Mouse (Mus musculus): ENCODE measurements around the gene Ndufb5.

DNA sequence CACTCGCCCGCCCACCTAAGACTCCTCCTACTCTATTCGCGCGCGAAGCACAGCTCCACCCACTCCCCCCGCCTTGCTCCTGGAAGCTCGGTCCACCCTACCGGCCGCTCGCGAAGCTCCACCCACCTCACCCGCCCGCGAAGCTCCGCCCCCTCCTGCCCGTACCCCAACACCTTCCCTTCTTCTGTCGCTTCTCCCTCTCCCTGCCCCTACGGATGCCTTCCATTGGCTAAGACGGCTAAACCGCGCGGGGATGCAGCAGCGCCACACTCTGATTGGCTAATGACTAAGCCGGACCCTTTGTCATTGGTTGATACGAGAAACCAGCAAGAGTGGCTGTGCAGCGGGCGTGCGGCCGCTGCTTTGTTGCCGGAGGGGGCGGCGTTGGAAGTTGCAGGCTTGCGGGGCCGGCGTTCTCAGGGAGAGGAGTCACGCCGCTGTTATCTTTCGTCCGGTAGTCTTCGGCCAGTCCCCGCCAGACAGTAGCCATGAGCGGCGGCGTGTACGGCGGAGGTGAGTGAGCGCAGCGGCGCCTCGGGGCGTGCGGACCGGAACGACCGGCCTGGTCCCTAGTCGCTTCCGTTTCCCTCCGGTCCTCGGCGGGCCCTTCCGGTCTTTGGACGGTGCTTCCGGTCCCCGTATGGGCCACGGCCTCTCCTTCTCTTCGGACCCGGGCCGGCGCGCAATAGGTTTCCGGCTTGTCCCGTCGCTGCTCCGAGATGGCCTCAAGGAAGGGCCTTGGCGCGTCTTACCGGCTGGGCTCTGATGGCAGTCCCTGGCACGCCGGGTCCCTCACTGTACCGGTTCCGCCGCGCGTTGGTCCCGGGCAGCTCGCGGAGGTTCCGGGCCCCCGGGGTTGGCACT is 28.2 kb upstream of the Ndufb5 start:
- TF ChIP-seq CTCF (IDR thresholded peaks at IDR 0.05; ENCODE audit: insufficient read depth, low read length) (no peak), POLR2A (IDR thresholded peaks at IDR 0.05; ENCODE audit: borderline replicate concordance, extremely low read depth, low read depth, low read length) (0 out of 2 replicates have a peak, but pooled peaks have one; percentile 7)

Data from lung, adult 2 months (tissue).